Mouse (Mus musculus) E14TG2a.4 (cell line): ENCODE data around the gene Esf1.
"Not testable (repeated sequence)": the region's sequence is repeated elsewhere in the genome, so short reads cannot be mapped to it uniquely, and the experiment has no call there.

Experiments used
- H3K27me3 ChIP-seq: 2 replicates; pipeline ENCODE4 v1.6.1; 2014; ENCODE audit warnings: low read length, control low read depth; ENCODE audit not compliant: insufficient read depth
- H3K36me3 ChIP-seq: 2 replicates; pipeline ENCODE4 v1.6.1; 2014; ENCODE audit warnings: low read length, control low read depth; ENCODE audit not compliant: insufficient read depth
- H3K4me1 ChIP-seq: replicated peaks from 2 replicates; pipeline ENCODE4 v1.6.1; 2014; ENCODE audit warnings: low read depth, low read length, control low read depth
- H3K4me3 ChIP-seq: replicated peaks from 2 replicates; pipeline ENCODE4 v1.5.1; 2014; ENCODE audit warnings: mild to moderate bottlenecking, low read length
- H3K9me3 ChIP-seq: 2 replicates; pipeline ENCODE4 v1.6.1; 2014; ENCODE audit warnings: low read length, control low read depth
- CTCF ChIP-seq: conservative IDR thresholded peaks from 2 replicates; pipeline ENCODE4 v1.5.1; 2014; ENCODE audit warnings: low read length
- NANOG ChIP-seq: IDR thresholded peaks from 2 replicates; pipeline ENCODE4 v1.6.1; 2014; ENCODE audit warnings: borderline replicate concordance, low read length, mixed read lengths
- POU5F1 ChIP-seq: IDR thresholded peaks from 2 replicates; pipeline ENCODE4 v1.6.1; 2014; ENCODE audit warnings: low read length, borderline replicate concordance

Gene Esf1

DNA sequence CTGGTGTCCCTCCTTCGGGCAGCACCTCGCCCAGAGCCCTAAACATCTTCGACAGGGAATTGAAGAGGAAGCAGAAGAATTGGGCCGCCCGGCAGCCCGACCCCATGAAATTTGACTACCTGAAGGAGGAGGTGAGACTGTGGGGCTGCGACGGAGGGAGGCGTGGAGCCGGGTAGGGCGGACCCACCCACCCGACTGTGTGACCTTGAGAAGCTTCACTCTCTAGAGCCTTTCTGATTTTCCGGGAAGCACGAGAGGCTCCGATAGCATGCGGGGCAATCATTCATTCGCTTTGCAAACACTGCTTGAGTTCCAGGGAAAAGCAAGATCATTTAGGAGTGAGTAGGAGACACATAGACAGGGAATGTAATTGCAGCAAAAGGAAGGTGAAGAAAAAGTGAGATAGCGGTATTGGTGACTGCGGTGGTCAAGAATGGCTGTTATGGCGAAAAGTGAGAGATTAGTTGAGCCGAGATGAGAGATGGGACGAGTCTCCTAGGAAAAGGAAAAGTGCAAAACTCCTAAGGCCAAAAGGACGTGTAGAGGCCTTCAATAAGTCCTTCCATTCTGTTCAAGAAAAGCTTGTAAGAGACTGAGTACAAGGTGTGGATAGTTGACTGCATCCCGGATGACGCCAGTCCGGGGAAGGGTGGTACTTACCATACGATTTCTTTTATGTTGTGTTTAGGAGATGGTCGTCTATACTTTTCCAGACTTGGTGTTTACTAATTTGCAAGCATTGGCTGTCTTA, 614 bp upstream of the Esf1 start:
- H3K27me3 ChIP-seq, result no peaks in the 10 kb centered on the region
- peaks cover 19% of the 10 kb centered on the region for H3K36me3 ChIP-seq
- no peak for TF ChIP-seq POU5F1
- TF ChIP-seq CTCF, result no peak
- no peak for TF ChIP-seq NANOG
- H3K4me3 ChIP-seq, result peak overlapping the region; percentile 99
- H3K4me1 ChIP-seq, result peaks cover 25% of the 10 kb centered on the region
- H3K9me3 ChIP-seq, result no peaks in the 10 kb centered on the region

GRCm38 (mm10) chr2:140169057-140169456, 1.3 kb downstream of the Esf1 start:
- peak overlapping the region; percentile 99 for H3K4me3 ChIP-seq
- peaks cover 25% of the 10 kb centered on the region for H3K4me1 ChIP-seq
- no peaks in the 10 kb centered on the region for H3K27me3 ChIP-seq
- TF ChIP-seq NANOG (no peak), POU5F1 (no peak), CTCF (no peak)
- peaks cover 29% of the 10 kb centered on the region for H3K36me3 ChIP-seq
- H3K9me3 ChIP-seq, result no peaks in the 10 kb centered on the region

DNA sequence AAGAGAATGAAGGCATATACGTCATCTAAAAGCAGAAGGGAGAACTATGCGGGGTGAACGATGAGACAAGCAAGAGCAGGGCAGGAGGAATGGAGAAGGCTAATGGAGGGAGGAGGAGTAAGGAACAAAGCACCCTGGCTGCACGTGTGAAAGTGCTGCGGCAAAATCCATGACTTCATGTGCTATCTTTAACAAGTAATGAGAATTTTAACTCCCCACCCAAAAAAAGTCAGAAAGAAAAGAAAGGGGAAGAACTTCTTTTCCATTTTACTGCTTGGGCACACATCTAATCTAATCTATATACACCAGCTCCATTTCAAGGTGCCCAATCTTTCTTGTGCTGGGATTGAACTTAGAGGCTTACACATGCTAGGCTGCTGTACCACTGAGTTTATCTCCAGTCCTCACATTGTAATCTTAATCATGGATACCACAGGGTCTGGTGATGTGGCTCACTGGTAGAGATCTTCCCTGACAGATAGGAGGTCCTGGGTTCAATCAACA, 7.0 kb downstream of the Esf1 start:
- Histone ChIP-seq H3K4me1 (peaks cover 3% of the 10 kb centered on the region; the same call in 1 of the 2 replicates), H3K36me3 (peaks cover 71% of the 10 kb centered on the region), H3K9me3 (no peaks in the 10 kb centered on the region), H3K27me3 (no peaks in the 10 kb centered on the region), H3K4me3 (no peak overlapping the region)
- TF ChIP-seq POU5F1 (no peak), NANOG (no peak), CTCF (no peak)

DNA sequence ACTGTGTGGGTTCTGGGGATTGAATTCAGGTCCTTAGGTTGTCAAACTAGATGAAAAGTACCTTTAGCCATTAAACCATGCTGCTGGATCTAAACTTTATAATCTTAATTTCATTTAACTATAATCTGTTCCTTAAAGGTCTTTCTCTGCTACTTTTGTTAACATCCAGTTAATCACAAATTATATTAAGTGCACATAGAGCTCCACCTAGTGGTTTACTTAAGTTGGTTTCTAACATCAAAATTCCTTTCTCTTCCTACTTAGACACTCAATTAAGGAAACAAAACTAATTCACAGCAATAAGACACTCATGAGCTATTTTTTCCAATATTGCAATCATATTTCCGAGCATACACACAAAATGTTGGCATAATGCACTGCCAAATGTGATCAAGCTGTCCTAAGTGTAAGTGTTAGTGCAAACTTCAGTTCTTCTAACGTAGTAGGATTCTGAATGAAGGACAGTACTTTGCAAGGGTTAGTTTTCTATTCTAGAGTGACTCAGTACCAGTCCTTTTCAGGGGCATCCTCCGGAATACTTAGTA, 11.1 kb downstream of the Esf1 start:
- H3K4me3 ChIP-seq, result no peak overlapping the region
- H3K27me3 ChIP-seq, result no peaks in the 10 kb centered on the region
- H3K4me1 ChIP-seq, result no peaks in the 10 kb centered on the region
- H3K36me3 ChIP-seq, result peaks cover 82% of the 10 kb centered on the region
- peak; percentile 47 for TF ChIP-seq CTCF
- no peak for TF ChIP-seq POU5F1
- H3K9me3 ChIP-seq, result no peaks in the 10 kb centered on the region

- H3K27me3 ChIP-seq, result not testable (repeated sequence)
- peaks cover 67% of the 10 kb centered on the region for H3K36me3 ChIP-seq
Measured at GRCm38 (mm10) chr2:140151743-140152142, 18.6 kb downstream of the Esf1 start, which contains the start of gene Gm17374. Gm17374 (plus strand) TSS chr2:140152043.

GRCm38 (mm10) chr2:140125516-140125915, 44.8 kb downstream of the Esf1 start:
- Histone ChIP-seq H3K36me3 (peaks cover 88% of the 10 kb centered on the region), H3K9me3 (no peaks in the 10 kb centered on the region), H3K4me1 (no peaks in the 10 kb centered on the region)

More at GRCm38 (mm10) chr2:140151743-140152142, 18.6 kb downstream of the Esf1 start, which contains the start of gene Gm17374:
- not testable (repeated sequence) for H3K4me3 ChIP-seq, H3K4me1 ChIP-seq, H3K9me3 ChIP-seq

GRCm38 (mm10) chr2:140113851-140114250, 56.5 kb downstream of the Esf1 start:
- no peaks in the 10 kb centered on the region for H3K4me1 ChIP-seq
- no peaks in the 10 kb centered on the region; the same call in 1 of the 2 replicates for H3K36me3 ChIP-seq
- no peaks in the 10 kb centered on the region for H3K27me3 ChIP-seq
- no peaks in the 10 kb centered on the region for H3K9me3 ChIP-seq
- H3K4me3 ChIP-seq, result no peak overlapping the region
- TF ChIP-seq POU5F1, result no peak
- TF ChIP-seq CTCF, result no peak
- TF ChIP-seq NANOG, result no peak

More at GRCm38 (mm10) chr2:140125516-140125915, 44.8 kb downstream of the Esf1 start:
- peak; percentile 35; the same call in 1 of the 2 replicates for TF ChIP-seq CTCF
- TF ChIP-seq POU5F1, result no peak
- no peak for TF ChIP-seq NANOG
- Histone ChIP-seq H3K4me3 (no peak overlapping the region), H3K27me3 (no peaks in the 10 kb centered on the region)

GRCm38 (mm10) chr2:140108945-140109344, 61.4 kb downstream of the Esf1 start:
- Histone ChIP-seq H3K4me3 (no peak overlapping the region), H3K27me3 (no peaks in the 10 kb centered on the region), H3K36me3 (no peaks in the 10 kb centered on the region), H3K9me3 (no peaks in the 10 kb centered on the region), H3K4me1 (no peaks in the 10 kb centered on the region)
- TF ChIP-seq POU5F1 (no peak), CTCF (no peak), NANOG (no peak)

DNA sequence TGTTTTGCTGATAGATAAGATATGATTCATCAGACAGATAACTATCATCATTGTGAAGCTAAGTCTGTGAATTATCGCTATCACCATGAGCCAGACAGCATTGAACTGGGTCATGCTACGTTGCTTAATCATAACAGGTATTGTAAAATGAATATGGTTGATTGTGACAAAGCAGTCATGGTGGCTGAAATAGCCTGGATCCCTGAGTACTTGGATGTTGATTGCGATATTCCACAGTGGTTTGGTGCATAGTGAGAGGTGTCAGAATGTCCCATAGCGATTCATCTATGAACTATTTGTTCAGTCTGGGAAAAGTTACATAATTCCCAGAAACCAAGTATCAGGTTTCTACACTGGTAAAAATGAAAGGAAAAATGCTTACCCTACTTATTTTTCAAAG, 62.7 kb downstream of the Esf1 start:
- no peak for TF ChIP-seq POU5F1
- TF ChIP-seq NANOG, result no peak
- no peak for TF ChIP-seq CTCF
- H3K4me1 ChIP-seq, result no peaks in the 10 kb centered on the region
- H3K4me3 ChIP-seq, result no peak overlapping the region
- no peaks in the 10 kb centered on the region for H3K9me3 ChIP-seq
- no peaks in the 10 kb centered on the region for H3K36me3 ChIP-seq
- no peaks in the 10 kb centered on the region for H3K27me3 ChIP-seq
